Mouse (Mus musculus) heart, embryonic 15.5 days (tissue): ENCODE results near the gene Selplg. TPM values are rescaled to one million over a fixed set of nuclear protein-coding genes. Genes with fewer than 3 reads are reported as not detected.

Experiments
- ATAC-seq: fragments of 200-750 bp; cut with Nextera tagmentation; replicated peaks from 2 replicates; pipeline ENCODE4 v1.8.0; 2017; ENCODE audit warnings: low read depth, moderate TSS enrichment; ENCODE audit not compliant: insufficient number of reproducible peaks, insufficient read depth, low FRiP score
- H3K27ac ChIP-seq: fragments of 300-500 bp; sonication (generic); 2 replicates; pipeline ENCODE4 v1.5.1; 2015; ENCODE audit warnings: mild to moderate bottlenecking, inconsistent platforms
- H3K27me3 ChIP-seq: fragments of 300-500 bp; sonication (generic); 2 replicates; pipeline ENCODE4 v1.6.1; 2015; ENCODE audit warnings: inconsistent platforms
- H3K36me3 ChIP-seq: fragments of 300-500 bp; sonication (generic); 2 replicates; pipeline ENCODE4 v1.6.1; 2015; ENCODE audit warnings: mild to moderate bottlenecking, inconsistent platforms
- H3K4me1 ChIP-seq: fragments of 300-500 bp; sonication (generic); replicated peaks from 2 replicates; pipeline ENCODE4 v1.6.1; 2015; ENCODE audit warnings: inconsistent platforms
- H3K4me2 ChIP-seq: fragments of 300-500 bp; sonication (generic); 2 replicates; pipeline ENCODE4 v1.6.1; 2015; ENCODE audit warnings: inconsistent platforms, mild to moderate bottlenecking, moderate library complexity
- H3K4me3 ChIP-seq: fragments of 300-500 bp; sonication (generic); 2 replicates; pipeline ENCODE4 v1.5.1; 2015; ENCODE audit warnings: mild to moderate bottlenecking, inconsistent platforms
- H3K9ac ChIP-seq: fragments of 300-500 bp; sonication (generic); 2 replicates; pipeline ENCODE4 v1.6.1; 2015; ENCODE audit warnings: mild to moderate bottlenecking, inconsistent platforms
- H3K9me3 ChIP-seq: fragments of 300-500 bp; sonication (generic); replicated peaks from 2 replicates; pipeline ENCODE4 v1.6.1; 2016; ENCODE audit warnings: inconsistent platforms
- WGBS: fragments of 180-500 bp; shearing (Covaris S2); methylation state at CpG from one replicate; pipeline ENCODE4 v1.1.7; 2015; ENCODE audit warnings: mixed read lengths; 5-methylcytosine and 5-hydroxymethylcytosine counted together
- polyA plus RNA-seq: library from polyadenylated mRNA; unstranded; fragments of >200 nt; fragmentation: Nextera tagmentation; extraction: Ambion mirVana; gene quantifications from 2 replicates; pipeline ENCODE4 v1.2.1, GENCODE M21; 2015

The Selplg gene
- 2.7 and 18.4 TPM in 2 replicates for polyA plus RNA-seq

DNA sequence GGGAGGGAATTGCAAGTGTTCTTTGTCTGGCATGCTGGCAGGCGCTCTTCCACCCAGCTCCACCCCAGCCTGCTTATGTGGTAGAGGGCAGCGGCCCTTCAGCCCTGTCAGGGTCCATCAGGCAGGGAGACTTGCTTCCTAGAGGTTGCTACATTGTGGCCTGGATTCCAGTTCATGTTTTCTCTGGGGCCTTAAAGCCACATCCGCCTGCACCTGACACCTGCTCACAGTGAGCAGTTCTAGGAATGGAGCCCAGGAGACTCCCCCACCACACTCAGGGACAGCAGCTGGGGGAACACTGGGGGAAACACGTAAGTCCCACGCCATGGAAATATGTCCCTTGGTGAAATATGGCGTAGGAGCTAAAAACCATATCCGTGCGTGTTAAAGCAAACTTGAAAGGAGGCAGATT is at the start of gene Selplg:
Selplg (minus strand) TSS at position 155 of the 412 bp plus-strand sequence.
- Histone ChIP-seq H3K36me3 (no peaks in the 10 kb centered on the region), H3K9ac (no peak within 1 kb of the TSS), H3K27me3 (no peaks in the 10 kb centered on the region), H3K4me3 (peak within 1 kb of the TSS; percentile 5; the same call in 1 of the 2 replicates), H3K9me3 (no peaks in the 10 kb centered on the region), H3K4me2 (no peak within 1 kb of the TSS), H3K4me1 (no peaks in the 10 kb centered on the region), H3K27ac (no peak within 1 kb of the TSS)
- WGBS = 50% methylated on average over 8 of the region's 8 CpGs
- ATAC-seq = no peak

DNA sequence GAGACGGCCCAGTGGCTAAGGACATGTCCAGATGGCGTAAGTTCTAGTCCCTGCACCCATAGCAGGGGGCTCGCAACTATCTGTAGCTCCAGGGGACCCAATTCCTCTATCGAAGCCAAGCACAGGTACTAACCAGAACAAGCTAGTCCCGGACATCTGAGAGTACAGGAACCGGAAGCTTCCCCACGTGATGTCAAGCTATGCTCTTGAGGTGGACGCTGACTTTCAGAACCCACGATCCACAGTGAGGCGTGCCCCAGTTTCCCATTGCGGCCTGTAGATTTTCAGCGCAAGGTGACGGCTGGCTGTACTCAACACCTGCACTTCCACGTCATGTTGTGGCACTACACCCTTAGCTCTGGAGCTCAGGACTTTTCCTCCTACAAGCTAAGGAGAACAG is 48.7 kb upstream of the Selplg start:
- Histone ChIP-seq H3K27me3 (no peaks in the 10 kb centered on the region), H3K9ac (no peak overlapping the region), H3K9me3 (no peaks in the 10 kb centered on the region), H3K4me2 (no peak overlapping the region), H3K4me1 (peaks cover 59% of the 10 kb centered on the region), H3K27ac (no peak overlapping the region), H3K4me3 (no peak overlapping the region), H3K36me3 (peaks cover 28% of the 10 kb centered on the region)
- ATAC-seq = no peak
- 89% methylated on average over 14 of the region's 14 CpGs for WGBS

DNA sequence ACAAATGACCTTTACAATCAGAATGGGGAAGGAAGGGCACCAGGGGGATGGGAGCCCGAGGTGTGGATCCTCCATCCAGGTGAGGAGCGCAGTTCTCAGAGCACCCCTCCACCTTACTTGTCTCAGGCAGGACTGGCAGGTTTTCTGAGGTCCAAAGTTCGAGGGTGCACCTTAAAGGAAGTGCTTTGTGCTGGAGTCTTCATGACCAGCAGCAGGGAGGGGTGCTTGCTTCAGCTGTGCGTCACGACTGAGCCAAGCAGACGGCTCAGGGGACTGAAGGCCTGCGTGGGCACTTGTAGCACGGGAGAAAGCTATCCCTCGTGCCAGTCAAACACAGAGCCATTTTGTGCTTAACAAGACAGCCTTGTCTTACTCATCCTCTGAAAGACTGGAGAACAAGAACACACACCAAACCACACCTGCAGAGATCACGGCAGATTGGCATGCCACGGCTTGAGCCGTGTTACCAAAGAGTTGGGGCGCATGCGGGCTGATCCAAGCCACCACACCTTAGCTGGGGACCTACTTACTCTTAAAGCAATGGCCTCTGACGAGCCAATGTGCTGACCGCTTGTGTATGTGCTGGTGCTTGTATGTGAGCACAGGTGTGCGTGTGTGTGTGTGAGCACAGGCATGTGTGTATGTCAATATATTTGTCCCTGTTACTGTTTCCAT is 46.6 kb upstream of the Selplg start:
- Histone ChIP-seq H3K4me2 (no peak overlapping the region), H3K27ac (no peak overlapping the region), H3K36me3 (peaks cover 35% of the 10 kb centered on the region), H3K9ac (no peak overlapping the region), H3K4me1 (peaks cover 57% of the 10 kb centered on the region), H3K4me3 (no peak overlapping the region), H3K27me3 (no peaks in the 10 kb centered on the region), H3K9me3 (no peaks in the 10 kb centered on the region)
- WGBS = 85% methylated on average over 17 of the region's 17 CpGs
- no peak for ATAC-seq

DNA sequence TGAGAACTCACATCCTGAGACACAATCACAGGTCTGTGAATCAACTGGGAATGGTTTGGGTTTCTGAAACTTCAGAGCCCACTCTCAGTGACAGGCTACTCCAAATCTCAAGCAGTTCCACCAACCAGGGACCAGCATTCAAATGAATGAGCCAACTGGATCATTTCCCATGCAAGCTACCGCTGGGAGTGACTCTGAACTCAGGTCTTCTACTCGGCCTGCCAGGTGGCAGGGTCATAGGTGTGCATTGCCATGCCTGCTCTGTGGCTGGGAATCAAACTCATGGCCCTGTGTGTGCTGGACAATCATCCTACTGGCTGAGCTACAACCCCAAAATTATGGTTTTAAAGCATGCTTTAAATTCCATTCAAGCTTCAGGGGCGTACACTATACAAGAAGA is 45.1 kb upstream of the Selplg start:
- H3K36me3 ChIP-seq = peaks cover 35% of the 10 kb centered on the region
- no peaks in the 10 kb centered on the region for H3K27me3 ChIP-seq

DNA sequence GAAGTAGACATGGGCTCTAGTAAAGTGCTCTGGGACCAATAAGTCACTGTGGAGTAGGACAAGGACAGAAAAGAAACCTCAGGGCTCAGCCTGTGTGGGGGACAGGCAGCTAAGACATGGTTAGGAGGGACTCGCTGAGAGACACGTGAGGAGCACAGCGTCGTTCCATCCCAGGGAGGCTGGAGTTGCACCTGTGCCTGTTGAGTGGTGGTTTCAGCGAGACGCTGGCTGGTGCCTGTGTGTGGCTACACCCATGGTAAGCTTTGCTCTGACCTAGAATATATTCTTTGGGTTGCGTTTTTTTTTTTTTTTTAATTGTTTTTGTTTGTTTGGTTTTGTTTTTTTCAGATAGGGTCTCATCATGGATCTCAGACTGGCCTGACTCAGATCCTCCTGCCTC is 43.7 kb upstream of the Selplg start:
- H3K36me3 ChIP-seq = peaks cover 31% of the 10 kb centered on the region
- no peaks in the 10 kb centered on the region for H3K9me3 ChIP-seq
- H3K4me3 ChIP-seq = no peak overlapping the region
- no peak overlapping the region for H3K9ac ChIP-seq
- H3K27ac ChIP-seq = no peak overlapping the region
- no peak for ATAC-seq
- H3K4me2 ChIP-seq = no peak overlapping the region
- peaks cover 64% of the 10 kb centered on the region for H3K4me1 ChIP-seq
- WGBS = 83% methylated on average over 7 of the region's 7 CpGs
- no peaks in the 10 kb centered on the region for H3K27me3 ChIP-seq

More for the DNA sequence above, 45.1 kb upstream of the Selplg start:
- 53% methylated on average over 3 of the region's 3 CpGs for WGBS
- Histone ChIP-seq H3K4me1 (peaks cover 57% of the 10 kb centered on the region), H3K27ac (no peak overlapping the region), H3K4me3 (no peak overlapping the region), H3K9me3 (no peaks in the 10 kb centered on the region), H3K9ac (no peak overlapping the region), H3K4me2 (no peak overlapping the region)
- no peak for ATAC-seq

DNA sequence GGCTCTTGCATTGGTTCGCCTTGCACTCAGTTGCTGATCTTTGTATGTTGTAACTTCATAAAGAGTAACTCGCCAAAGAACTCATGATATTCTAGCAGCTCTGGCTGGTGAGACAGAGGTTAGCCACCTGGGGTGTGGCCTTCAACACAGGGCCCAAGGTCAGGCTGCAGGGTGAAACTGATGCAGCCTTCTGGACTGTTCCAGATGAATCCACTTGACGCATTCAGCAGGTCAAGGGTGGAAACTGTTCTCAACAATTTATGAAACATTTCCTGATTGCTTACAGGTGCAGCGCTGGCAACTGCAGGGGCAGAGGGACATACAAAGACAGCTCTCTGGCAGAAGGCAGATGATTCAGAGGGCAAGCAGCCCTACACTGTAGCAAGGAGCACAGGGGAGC is 43.2 kb upstream of the Selplg start:
- WGBS = 83% methylated on average over 4 of the region's 4 CpGs
- no peak overlapping the region for H3K9ac ChIP-seq
- H3K4me3 ChIP-seq = no peak overlapping the region
- no peaks in the 10 kb centered on the region for H3K27me3 ChIP-seq
- ATAC-seq = no peak
- no peak overlapping the region for H3K4me2 ChIP-seq
- H3K9me3 ChIP-seq = no peaks in the 10 kb centered on the region
- peaks cover 69% of the 10 kb centered on the region for H3K4me1 ChIP-seq
- H3K36me3 ChIP-seq = peaks cover 26% of the 10 kb centered on the region; the same call in 1 of the 2 replicates
- H3K27ac ChIP-seq = no peak overlapping the region

DNA sequence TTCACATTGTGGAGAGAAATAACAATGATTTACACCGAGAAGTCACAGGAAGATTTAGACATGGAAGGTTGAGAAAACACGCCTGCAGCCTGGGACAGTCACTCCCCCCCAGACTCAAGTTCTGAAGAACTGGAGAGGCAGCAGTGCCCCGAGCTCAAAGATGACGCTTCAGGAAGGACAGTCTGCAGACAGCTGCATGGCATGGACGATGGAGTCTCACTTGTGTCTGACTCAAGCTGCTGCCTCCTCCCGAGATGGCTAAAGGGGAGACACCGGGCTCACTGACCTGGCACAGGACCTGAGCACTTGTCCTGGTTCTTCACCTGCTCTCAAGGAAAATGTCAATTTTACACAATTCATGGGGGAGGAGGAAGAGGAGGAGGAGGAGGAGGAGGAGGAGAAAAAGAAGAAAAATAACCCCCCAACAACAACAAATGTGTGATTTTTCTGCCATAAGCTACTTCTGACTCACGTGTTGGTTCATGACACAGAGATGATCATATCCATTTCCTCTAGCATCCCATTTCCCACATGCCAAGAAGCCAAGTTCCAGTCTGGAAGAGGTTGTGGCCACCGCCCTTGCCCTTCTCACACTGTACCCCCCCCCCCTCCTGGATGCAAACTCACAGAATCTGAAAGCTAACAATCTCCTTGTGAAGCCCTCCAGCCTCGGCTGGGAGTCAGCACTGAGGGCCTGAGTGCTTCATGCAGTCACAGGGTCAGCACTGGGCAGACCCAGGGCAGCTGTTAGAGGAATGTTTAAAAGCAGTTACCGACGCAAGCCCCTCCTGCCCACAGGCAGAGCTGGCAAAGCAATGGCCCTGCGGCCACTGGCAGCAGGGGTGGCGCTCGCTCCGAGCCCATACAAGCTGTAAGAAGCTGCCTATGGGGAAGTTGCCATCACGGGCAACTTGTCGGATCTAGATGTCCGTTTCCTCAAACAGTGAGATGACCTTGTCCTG is 41.9 kb upstream of the Selplg start:
- Histone ChIP-seq H3K36me3 (peaks cover 13% of the 10 kb centered on the region; the same call in 1 of the 2 replicates), H3K27ac (peak overlapping the region; percentile 90), H3K4me2 (peak overlapping the region; percentile 60), H3K4me3 (peak overlapping the region; percentile 27), H3K4me1 (peaks cover 80% of the 10 kb centered on the region), H3K27me3 (no peaks in the 10 kb centered on the region), H3K9me3 (no peaks in the 10 kb centered on the region), H3K9ac (peak overlapping the region; percentile 47)
- WGBS = 53% methylated on average over 19 of the region's 19 CpGs
- ATAC-seq = no peak

DNA sequence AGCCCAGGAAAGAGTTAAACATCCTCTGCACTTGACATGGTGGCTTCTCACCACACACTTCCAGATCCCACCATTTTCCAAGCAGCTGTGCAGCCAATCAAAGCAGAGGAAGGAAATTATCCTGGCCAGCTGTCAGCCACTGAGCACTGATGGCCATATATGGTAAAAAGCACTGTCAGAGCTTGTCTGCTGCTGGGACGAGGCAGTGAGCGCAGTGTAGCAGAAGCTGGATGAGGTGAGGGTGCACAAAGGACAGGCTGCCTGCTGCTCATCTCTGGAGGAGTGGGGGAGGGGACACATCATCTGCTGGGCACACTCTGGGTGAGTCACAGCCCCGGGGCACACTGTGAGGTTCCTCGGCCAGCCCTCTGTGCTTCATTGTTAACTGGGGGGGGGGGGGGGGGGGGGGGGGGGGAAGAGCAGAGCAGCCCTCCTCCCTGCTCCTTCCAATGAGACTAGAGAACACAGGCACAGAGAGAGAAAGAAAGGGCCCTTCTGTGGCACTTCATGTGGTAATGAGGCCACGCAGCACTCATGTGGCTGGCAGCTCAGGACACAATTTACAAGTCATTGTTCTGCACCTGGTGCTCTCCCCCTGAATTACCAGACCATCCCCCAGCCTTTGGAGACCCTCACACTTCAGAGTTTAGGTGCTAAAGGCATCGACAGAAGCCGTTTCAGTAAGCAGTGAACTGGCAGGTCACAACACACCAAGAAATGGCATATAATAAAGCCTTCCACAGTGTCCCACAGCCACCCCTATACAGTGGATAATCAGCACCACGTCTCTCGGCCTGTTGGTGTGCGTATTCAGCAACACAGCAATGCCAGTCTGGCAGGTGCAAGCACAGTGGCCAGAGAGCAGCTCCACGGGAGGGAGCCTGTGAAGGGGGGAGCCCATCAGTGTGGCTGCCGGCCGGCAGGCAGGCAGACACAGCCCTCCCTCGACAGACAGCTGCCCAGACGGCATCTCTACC is 40.8 kb upstream of the Selplg start:
- Histone ChIP-seq H3K4me2 (peak overlapping the region; percentile 60), H3K4me1 (peaks cover 82% of the 10 kb centered on the region), H3K27me3 (no peaks in the 10 kb centered on the region), H3K9me3 (no peaks in the 10 kb centered on the region), H3K27ac (peak overlapping the region; percentile 90), H3K9ac (peak overlapping the region; percentile 47), H3K4me3 (peak overlapping the region; percentile 27), H3K36me3 (peaks cover 11% of the 10 kb centered on the region; the same call in 1 of the 2 replicates)
- ATAC-seq = peak; percentile 83
- WGBS = 9% methylated on average over 13 of the region's 15 CpGs

DNA sequence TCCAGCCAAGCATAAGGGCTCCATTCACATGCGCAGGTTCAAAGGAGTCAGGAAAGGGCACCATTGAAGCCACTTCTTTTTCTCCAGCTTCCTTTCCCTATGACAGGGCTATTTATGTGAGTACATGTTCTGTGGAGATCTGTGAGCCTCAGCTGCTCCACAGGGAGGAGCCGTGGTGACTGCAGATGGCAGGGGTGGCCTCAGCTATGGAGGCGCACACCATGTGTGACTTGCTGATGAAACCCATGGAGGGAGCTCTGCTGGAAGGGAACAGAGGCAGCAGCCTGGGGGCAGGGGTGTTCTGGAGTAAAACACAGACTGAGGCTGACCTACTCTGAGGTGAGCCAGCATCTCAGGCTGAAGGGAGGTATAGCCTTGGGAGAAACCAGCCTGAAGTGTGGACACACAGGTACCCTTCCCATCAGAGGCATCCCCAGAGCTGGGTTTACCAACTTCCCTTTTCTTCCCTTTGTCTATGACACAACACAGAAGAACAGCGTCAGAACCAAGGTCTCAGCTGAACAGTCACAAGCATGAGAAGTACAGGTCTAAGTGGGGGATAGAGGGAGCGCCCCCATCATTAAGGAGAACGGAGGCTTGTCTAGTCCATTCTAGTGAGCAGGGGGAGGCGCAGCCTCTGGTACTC is 39.6 kb upstream of the Selplg start:
- 72% methylated on average over 7 of the region's 7 CpGs for WGBS
- Histone ChIP-seq H3K27ac (peak overlapping the region; percentile 90), H3K4me1 (peaks cover 74% of the 10 kb centered on the region), H3K27me3 (no peaks in the 10 kb centered on the region), H3K9ac (no peak overlapping the region), H3K4me3 (no peak overlapping the region), H3K9me3 (no peaks in the 10 kb centered on the region), H3K4me2 (no peak overlapping the region), H3K36me3 (peaks cover 11% of the 10 kb centered on the region; the same call in 1 of the 2 replicates)
- no peak for ATAC-seq

DNA sequence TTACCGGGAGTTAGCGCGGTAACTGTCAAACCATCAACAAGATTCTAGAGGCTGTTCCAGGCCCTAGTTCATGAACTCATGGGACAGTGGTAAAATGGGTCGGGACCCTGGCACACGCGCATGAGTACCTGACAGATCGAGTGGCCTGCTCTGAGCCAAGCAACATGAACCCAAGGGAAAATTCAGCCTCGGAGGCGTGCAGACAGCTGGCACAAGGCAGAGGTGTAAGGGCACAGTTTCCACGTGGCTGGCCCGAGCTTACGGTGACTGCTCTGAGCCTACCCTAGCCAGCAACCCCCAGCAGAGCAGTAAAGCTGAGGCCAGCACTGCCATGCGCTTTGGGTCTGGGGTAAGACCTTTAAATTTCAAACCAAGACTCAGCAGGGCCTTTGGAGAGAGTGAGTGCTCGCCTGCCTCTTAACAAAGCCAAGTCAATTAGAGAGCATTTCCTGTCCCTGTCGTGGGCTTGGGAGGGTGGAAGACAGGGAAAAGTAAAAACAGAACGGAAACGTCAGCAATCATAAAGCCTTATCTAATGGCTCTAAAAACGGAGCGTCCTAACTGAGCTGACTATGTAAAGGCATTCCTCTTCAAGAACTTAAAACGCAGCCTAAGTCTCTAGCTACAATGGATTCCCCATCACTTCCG is 38.1 kb upstream of the Selplg start:
- peaks cover under 1% of the 10 kb centered on the region; the same call in 1 of the 2 replicates for H3K36me3 ChIP-seq
- H3K4me3 ChIP-seq = no peak overlapping the region
- peak overlapping the region; percentile 6; the same call in 1 of the 2 replicates for H3K4me2 ChIP-seq
- H3K4me1 ChIP-seq = peaks cover 72% of the 10 kb centered on the region
- H3K9ac ChIP-seq = no peak overlapping the region
- ATAC-seq = no peak
- H3K27ac ChIP-seq = peak overlapping the region; percentile 90
- WGBS = 29% methylated on average over 21 of the region's 21 CpGs
- no peaks in the 10 kb centered on the region for H3K27me3 ChIP-seq
- no peaks in the 10 kb centered on the region for H3K9me3 ChIP-seq
